Mouse (Mus musculus): Measurements from ENCODE around the gene Rbm6. TPM values are rescaled to one million over a fixed set of nuclear protein-coding genes. Genes with fewer than 3 reads are reported as not detected.

Gene Rbm6
- polyA plus RNA-seq, 1 experiment from 2014 or later = 21.1 TPM

DNA sequence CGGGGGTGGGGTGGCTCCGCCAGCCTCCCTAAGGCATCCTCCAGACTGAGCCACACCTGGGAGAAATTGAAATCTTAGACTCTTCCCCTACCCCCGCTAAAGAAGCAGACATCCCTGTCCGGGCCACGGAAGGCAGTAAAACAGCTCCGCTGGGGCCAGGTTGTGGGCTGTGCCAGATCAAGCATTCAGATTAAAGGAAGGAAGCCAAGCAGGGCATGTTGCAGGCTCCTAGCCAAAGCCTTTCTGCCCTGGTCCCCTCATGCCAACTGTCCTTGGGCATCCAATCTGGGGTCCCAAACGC is 136.9 kb downstream of the Rbm6 start:
- H3K4me1 ChIP-seq (replicated peaks; ENCODE audit: control insufficient read depth, insufficient read depth, low read length) = no peaks in the 10 kb centered on the region; the same call in 1 of the 2 replicates
- peaks cover 28% of the 10 kb centered on the region for H3K36me3 ChIP-seq (ENCODE audit: control insufficient read depth, insufficient read depth)
- H3K9me3 ChIP-seq (ENCODE audit: control insufficient read depth) = no peaks in the 10 kb centered on the region
- peaks cover 11% of the 10 kb centered on the region; the same call in 1 of the 2 replicates for H3K27me3 ChIP-seq (replicated peaks; ENCODE audit: control insufficient read depth, insufficient read depth, low read length)
- no peak for ATAC-seq
- TF ChIP-seq CTCF (IDR thresholded peaks at IDR 0.05; ENCODE audit: low read depth) = no peak
- H3K4me2 ChIP-seq (replicated peaks; ENCODE audit: low read depth) = peak overlapping the region; percentile 10; the same call in 1 of the 2 replicates
- no peak overlapping the region for H3K27ac ChIP-seq (ENCODE audit: low read depth, low read length)
- H3K4me3 ChIP-seq (ENCODE audit: low read depth, low read length) = no peak overlapping the region
- no peak overlapping the region for H3K9ac ChIP-seq (ENCODE audit: low read depth, low read length)
- WGBS = 3% methylated on average over 7 of the region's 7 CpGs

DNA sequence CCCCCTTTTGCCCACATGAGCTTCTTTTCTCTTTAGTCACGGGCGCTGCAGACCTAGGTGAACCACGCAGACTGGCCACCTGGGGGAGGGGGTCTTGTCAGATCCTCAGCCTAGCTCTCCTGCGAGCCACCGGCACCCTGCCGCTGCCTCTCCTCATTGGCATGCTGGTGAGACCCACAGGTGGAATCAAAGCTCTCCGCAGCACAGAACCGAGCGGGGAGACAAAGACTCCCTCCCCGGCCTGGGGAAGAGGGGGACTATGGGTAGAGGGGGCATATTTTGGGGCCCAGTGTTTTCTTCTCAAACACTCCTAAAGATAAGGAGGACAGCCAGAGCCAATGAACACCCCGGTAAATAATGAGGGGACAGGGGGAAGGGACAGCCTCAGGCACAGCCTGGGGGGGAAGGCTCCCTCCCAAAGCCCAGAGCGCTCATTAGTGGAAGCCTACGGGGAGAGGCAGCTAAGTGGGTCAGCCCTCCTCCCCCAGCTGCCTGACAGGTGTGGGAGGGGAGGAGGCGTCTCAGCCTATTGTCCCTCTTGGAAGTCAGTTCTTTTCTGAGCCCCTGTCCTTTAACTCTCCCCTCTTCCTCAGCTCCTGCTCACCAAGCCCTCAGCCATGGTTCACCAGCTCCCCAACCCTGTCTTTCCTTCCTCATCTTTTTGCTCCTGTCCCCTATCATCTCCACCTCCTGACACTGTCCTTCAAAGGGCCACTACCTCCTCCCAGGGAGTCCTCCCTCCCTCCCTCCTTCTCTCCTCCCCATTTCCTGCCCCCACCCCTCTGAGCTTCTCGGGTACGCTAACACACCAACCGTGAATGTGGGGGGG is 137.5 kb downstream of the Rbm6 start:
- TF ChIP-seq CTCF (IDR thresholded peaks at IDR 0.05; ENCODE audit: low read depth) = no peak
- peaks cover 11% of the 10 kb centered on the region; the same call in 1 of the 2 replicates for H3K27me3 ChIP-seq (replicated peaks; ENCODE audit: control insufficient read depth, insufficient read depth, low read length)
- H3K9me3 ChIP-seq (ENCODE audit: control insufficient read depth) = no peaks in the 10 kb centered on the region
- H3K27ac ChIP-seq (ENCODE audit: low read depth, low read length) = no peak overlapping the region
- WGBS = 19% methylated on average over 17 of the region's 17 CpGs
- H3K9ac ChIP-seq (ENCODE audit: low read depth, low read length) = no peak overlapping the region
- H3K4me1 ChIP-seq (replicated peaks; ENCODE audit: control insufficient read depth, insufficient read depth, low read length) = no peaks in the 10 kb centered on the region; the same call in 1 of the 2 replicates
- H3K36me3 ChIP-seq (ENCODE audit: control insufficient read depth, insufficient read depth) = peaks cover 22% of the 10 kb centered on the region
- H3K4me2 ChIP-seq (replicated peaks; ENCODE audit: low read depth) = peak overlapping the region; percentile 10; the same call in 1 of the 2 replicates
- ATAC-seq = no peak
- H3K4me3 ChIP-seq (ENCODE audit: low read depth, low read length) = no peak overlapping the region

DNA sequence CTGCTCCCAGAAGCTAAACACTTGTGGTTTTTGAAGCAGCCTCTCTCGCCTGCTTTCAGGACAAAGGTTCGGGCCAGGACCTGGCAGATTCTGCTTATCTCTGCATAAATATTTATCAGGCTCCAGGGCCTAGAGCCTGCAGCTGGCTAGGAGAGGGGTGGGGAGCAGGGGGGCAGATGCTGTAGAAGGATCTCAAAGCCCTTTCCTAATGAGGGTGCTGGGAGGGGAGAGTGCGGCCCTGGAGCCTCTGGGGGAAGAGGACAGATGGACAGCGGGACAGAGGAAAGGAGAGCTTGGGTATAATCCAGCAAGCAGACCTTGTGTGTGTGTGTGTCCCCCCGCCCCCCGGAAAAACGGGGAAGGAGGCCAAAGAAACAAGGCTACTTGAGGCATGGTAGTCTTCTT is 138.5 kb downstream of the Rbm6 start:
- no peak for ATAC-seq
- Histone ChIP-seq H3K9me3 (ENCODE audit: control insufficient read depth) (no peaks in the 10 kb centered on the region), H3K27me3 (replicated peaks; ENCODE audit: control insufficient read depth, insufficient read depth, low read length) (peaks cover 11% of the 10 kb centered on the region; the same call in 1 of the 2 replicates), H3K27ac (ENCODE audit: low read depth, low read length) (no peak overlapping the region), H3K4me2 (replicated peaks; ENCODE audit: low read depth) (no peak overlapping the region), H3K9ac (ENCODE audit: low read depth, low read length) (no peak overlapping the region), H3K4me1 (replicated peaks; ENCODE audit: control insufficient read depth, insufficient read depth, low read length) (no peaks in the 10 kb centered on the region; the same call in 1 of the 2 replicates), H3K36me3 (ENCODE audit: control insufficient read depth, insufficient read depth) (peaks cover 12% of the 10 kb centered on the region), H3K4me3 (ENCODE audit: low read depth, low read length) (no peak overlapping the region)
- 36% methylated on average over 7 of the region's 7 CpGs for WGBS
- no peak for TF ChIP-seq CTCF (IDR thresholded peaks at IDR 0.05; ENCODE audit: low read depth)

DNA sequence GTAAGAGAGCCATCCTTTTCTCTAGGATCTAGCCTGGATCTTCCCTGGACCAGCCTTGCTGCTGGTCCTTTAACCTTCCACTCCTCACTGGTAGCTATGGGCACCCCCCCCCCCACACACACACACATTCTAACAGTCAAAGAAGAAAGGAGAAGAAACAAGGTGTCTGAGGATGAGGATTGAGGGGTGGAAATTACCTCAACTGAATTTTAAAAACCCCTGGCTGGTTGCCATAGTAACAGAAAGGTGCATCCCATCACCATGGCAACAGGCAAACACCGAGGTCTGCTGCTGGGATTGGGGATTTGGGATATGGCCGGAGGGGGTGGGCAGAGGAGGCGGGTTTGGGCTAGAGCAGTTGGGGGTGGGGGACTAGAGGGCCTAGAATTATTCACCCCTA is 143.3 kb downstream of the Rbm6 start:
- WGBS = 44% methylated on average over 3 of the region's 3 CpGs

DNA sequence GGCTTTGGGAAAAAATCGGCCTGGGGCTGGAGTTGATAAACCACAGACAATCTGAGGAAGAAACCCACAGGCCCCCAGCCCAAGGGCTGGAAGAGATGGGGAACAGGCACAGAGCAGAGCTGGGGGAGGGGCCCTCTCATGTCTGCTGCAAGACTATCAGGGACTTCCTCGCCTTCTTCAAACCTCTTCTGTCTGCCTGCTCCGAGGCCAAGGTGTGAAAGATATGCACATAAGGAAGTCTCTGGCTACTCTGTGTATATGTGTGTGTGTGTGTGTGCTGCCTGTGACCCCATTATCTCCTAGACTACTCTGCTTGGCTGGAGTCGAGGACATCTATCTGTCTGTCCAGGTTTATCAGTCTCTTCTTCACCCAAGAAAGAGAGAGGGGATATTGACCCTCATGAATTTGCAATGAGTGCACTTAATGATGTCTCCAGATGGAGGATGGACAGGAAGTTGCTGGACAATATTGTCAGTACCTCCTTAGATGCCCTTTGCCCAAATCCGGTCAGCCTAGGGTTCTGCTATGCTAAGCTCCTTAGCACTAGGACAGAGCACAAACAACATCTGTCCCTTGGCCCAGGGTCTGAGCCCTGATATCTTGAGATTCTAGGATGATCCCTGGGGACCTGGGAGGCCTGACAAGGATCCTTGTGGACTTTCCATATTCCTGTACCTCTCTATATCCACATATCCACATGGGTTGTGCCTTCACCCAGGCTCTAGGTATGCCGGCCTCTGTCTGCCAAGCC is 143.9 kb downstream of the Rbm6 start:
- Histone ChIP-seq H3K4me3 (ENCODE audit: low read depth, low read length) (no peak overlapping the region), H3K9me3 (ENCODE audit: control insufficient read depth) (no peaks in the 10 kb centered on the region), H3K27me3 (replicated peaks; ENCODE audit: control insufficient read depth, insufficient read depth, low read length) (no peaks in the 10 kb centered on the region), H3K27ac (ENCODE audit: low read depth, low read length) (no peak overlapping the region), H3K4me2 (replicated peaks; ENCODE audit: low read depth) (no peak overlapping the region), H3K9ac (ENCODE audit: low read depth, low read length) (no peak overlapping the region), H3K4me1 (replicated peaks; ENCODE audit: control insufficient read depth, insufficient read depth, low read length) (peaks cover 9% of the 10 kb centered on the region; the same call in 1 of the 2 replicates), H3K36me3 (ENCODE audit: control insufficient read depth, insufficient read depth) (no peaks in the 10 kb centered on the region)
- 68% methylated on average over 6 of the region's 6 CpGs for WGBS
- no peak for ATAC-seq
- no peak for TF ChIP-seq CTCF (IDR thresholded peaks at IDR 0.05; ENCODE audit: low read depth)

More for the DNA sequence above, 143.3 kb downstream of the Rbm6 start:
- no peak for TF ChIP-seq CTCF (IDR thresholded peaks at IDR 0.05; ENCODE audit: low read depth)
- Histone ChIP-seq H3K4me3 (ENCODE audit: low read depth, low read length) (no peak overlapping the region), H3K4me2 (replicated peaks; ENCODE audit: low read depth) (no peak overlapping the region), H3K9ac (ENCODE audit: low read depth, low read length) (no peak overlapping the region), H3K36me3 (ENCODE audit: control insufficient read depth, insufficient read depth) (no peaks in the 10 kb centered on the region), H3K27ac (ENCODE audit: low read depth, low read length) (no peak overlapping the region), H3K9me3 (ENCODE audit: control insufficient read depth) (no peaks in the 10 kb centered on the region), H3K4me1 (replicated peaks; ENCODE audit: control insufficient read depth, insufficient read depth, low read length) (peaks cover 4% of the 10 kb centered on the region; the same call in 1 of the 2 replicates), H3K27me3 (replicated peaks; ENCODE audit: control insufficient read depth, insufficient read depth, low read length) (peaks cover 5% of the 10 kb centered on the region; the same call in 1 of the 2 replicates)
- ATAC-seq = no peak

DNA sequence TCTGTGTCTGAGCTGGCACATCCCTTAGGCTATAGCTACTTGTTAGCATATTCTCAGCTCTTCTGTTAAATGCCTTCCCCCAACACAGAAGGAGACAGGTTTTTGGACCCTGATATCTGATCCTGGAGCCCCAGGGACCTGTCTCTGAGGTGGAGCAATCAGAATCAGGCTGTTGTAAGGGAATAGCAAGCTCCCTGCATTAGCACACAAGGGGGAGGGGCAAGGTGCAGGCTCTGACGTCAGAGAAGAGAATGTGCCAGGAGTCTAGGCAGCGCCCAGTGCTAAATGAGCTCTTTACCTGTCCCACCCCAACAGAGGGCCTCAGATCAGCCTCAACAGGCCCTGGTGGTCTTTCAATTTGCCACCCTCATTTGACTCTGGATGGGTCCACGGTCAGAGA is 146.0 kb downstream of the Rbm6 start:
- no peaks in the 10 kb centered on the region for H3K36me3 ChIP-seq (ENCODE audit: control insufficient read depth, insufficient read depth)
- no peak for TF ChIP-seq CTCF (IDR thresholded peaks at IDR 0.05; ENCODE audit: low read depth)
- H3K9me3 ChIP-seq (ENCODE audit: control insufficient read depth) = no peaks in the 10 kb centered on the region
- no peak overlapping the region for H3K27ac ChIP-seq (ENCODE audit: low read depth, low read length)
- no peaks in the 10 kb centered on the region for H3K27me3 ChIP-seq (replicated peaks; ENCODE audit: control insufficient read depth, insufficient read depth, low read length)
- ATAC-seq = no peak
- no peak overlapping the region for H3K4me2 ChIP-seq (replicated peaks; ENCODE audit: low read depth)
- no peak overlapping the region for H3K4me3 ChIP-seq (ENCODE audit: low read depth, low read length)
- H3K9ac ChIP-seq (ENCODE audit: low read depth, low read length) = no peak overlapping the region
- 48% methylated on average over 3 of the region's 3 CpGs for WGBS
- H3K4me1 ChIP-seq (replicated peaks; ENCODE audit: control insufficient read depth, insufficient read depth, low read length) = peaks cover 11% of the 10 kb centered on the region
